Mouse (Mus musculus): ENCODE data around the gene Cxcl12.

- TF ChIP-seq CTCF (IDR thresholded peaks at IDR 0.05; ENCODE audit: control insufficient read depth, insufficient read depth, low read length) (no peak), POLR2A (IDR thresholded peaks at IDR 0.05; ENCODE audit: borderline replicate concordance, control insufficient read depth, low read depth, low read length) (no peak)
Measured at GRCm38 (mm10) chr6:117167426-117167730, 957 bp upstream of the Cxcl12 start.

All from bone marrow, adult 2 months (tissue).